Mouse (Mus musculus) MEL (cell line): ENCODE measurements around the gene Slc37a3. TPM values are rescaled to one million over a fixed set of nuclear protein-coding genes. Genes with fewer than 3 reads are reported as not detected.

Experiments used
- DNase-seq: peaks from one replicate; pipeline ENCODE4 v3.0.0; 2011; ENCODE audit warnings: low read depth, low spot score
- H3K27ac ChIP-seq: 2 replicates; pipeline ENCODE4 v1.5.1; 2012; ENCODE audit warnings: low read depth, mild to moderate bottlenecking, control low read depth, low read length, moderate library complexity; ENCODE audit not compliant: control insufficient read depth
- H3K27me3 ChIP-seq, 2 experiments: fragments of 150-350 bp in 1 of 2; sonication (generic) in 1 of 2; 2 replicates each; pipeline ENCODE4 v1.6.1; 2012; ENCODE audit warnings: low read length in 2 of 2, mild to moderate bottlenecking in 2 of 2, improper control_type of control experiment in 1 of 2, moderate library complexity in 1 of 2; ENCODE audit not compliant: insufficient read depth in 2 of 2, control insufficient read depth in 1 of 2
- H3K36me3 ChIP-seq, 2 experiments: 2 replicates each; pipeline ENCODE4 v1.6.1; 2012 to 2014; ENCODE audit warnings: low read length in 2 of 2, improper control_type of control experiment in 1 of 2, inconsistent platforms in 1 of 2, mild to moderate bottlenecking in 1 of 2; ENCODE audit not compliant: insufficient read depth in 2 of 2, control insufficient read depth in 1 of 2
- H3K4me1 ChIP-seq, 2 experiments: fragments of 150-350 bp in 1 of 2; sonication (generic) in 1 of 2; 2 replicates each; pipeline ENCODE4 v1.6.1; 2012; ENCODE audit warnings: low read length in 2 of 2, improper control_type of control experiment in 1 of 2, mild to moderate bottlenecking in 1 of 2; ENCODE audit not compliant: insufficient read depth in 2 of 2, control insufficient read depth in 1 of 2
- H3K4me3 ChIP-seq, 2 experiments: fragments of 150-350 bp in 1 of 2; sonication (generic) in 1 of 2; 2 replicates each; pipeline ENCODE4 v1.5.1; 2012; ENCODE audit warnings: low read depth in 2 of 2, low read length in 2 of 2, mild to moderate bottlenecking in 2 of 2, moderate library complexity in 2 of 2, control low read depth in 1 of 2, improper control_type of control experiment in 1 of 2; ENCODE audit not compliant: control insufficient read depth in 1 of 2, insufficient read depth in 1 of 2
- H3K79me2 ChIP-seq: 2 replicates; pipeline ENCODE4 v1.6.1; 2012; ENCODE audit warnings: mild to moderate bottlenecking, low read length, moderate library complexity; ENCODE audit not compliant: control insufficient read depth, poor library complexity, insufficient read depth
- H3K9ac ChIP-seq: 2 replicates; pipeline ENCODE4 v1.6.1; 2012; ENCODE audit warnings: low read depth, mild to moderate bottlenecking, control low read depth, low read length, moderate library complexity; ENCODE audit not compliant: control insufficient read depth, poor library complexity, severe bottlenecking
- H3K9me3 ChIP-seq: fragments of 150-350 bp; sonication (generic); replicated peaks from 2 replicates; pipeline ENCODE4 v1.6.1; 2012; ENCODE audit warnings: mild to moderate bottlenecking, low read length, improper control_type of control experiment, moderate library complexity; ENCODE audit not compliant: insufficient read depth
- CHD1 ChIP-seq: IDR thresholded peaks from 2 replicates; pipeline ENCODE4 v1.6.1; 2012; ENCODE audit warnings: low read depth, mild to moderate bottlenecking, inconsistent platforms, low read length, improper control_type of control experiment
- CTCF ChIP-seq, 3 experiments: IDR thresholded peaks in 2 of 3; conservative IDR thresholded peaks in 1 of 3; 2 replicates each; pipeline ENCODE4 v1.5.1; 2011 to 2012; ENCODE audit warnings: low read length in 3 of 3, low read depth in 2 of 3, mild to moderate bottlenecking in 2 of 3, improper control_type of control experiment in 1 of 3, inconsistent platforms in 1 of 3, mixed read lengths in 1 of 3, moderate library complexity in 1 of 3; ENCODE audit not compliant: control insufficient read depth in 1 of 3, insufficient read depth in 1 of 3, poor library complexity in 1 of 3, severe bottlenecking in 1 of 3
- E2F4 ChIP-seq: IDR thresholded peaks from 2 replicates; pipeline ENCODE4 v1.6.1; 2011; ENCODE audit warnings: low read depth, low read length, improper control_type of control experiment, borderline replicate concordance
- EP300 ChIP-seq, 2 experiments: IDR thresholded peaks; 2 replicates each; pipeline ENCODE4 v1.6.1; 2011; ENCODE audit warnings: improper control_type of control experiment in 2 of 2, low read length in 2 of 2, low read depth in 1 of 2, mild to moderate bottlenecking in 1 of 2
- GABPA ChIP-seq: IDR thresholded peaks from 2 replicates; pipeline ENCODE4 v1.6.1; 2012; ENCODE audit warnings: low read depth, mild to moderate bottlenecking, inconsistent platforms, low read length, improper control_type of control experiment, moderate library complexity
- HCFC1 ChIP-seq: IDR thresholded peaks from 2 replicates; pipeline ENCODE4 v1.6.1; 2012; ENCODE audit warnings: low read depth, mild to moderate bottlenecking, inconsistent platforms, low read length, improper control_type of control experiment, moderate library complexity
- JUND ChIP-seq: IDR thresholded peaks from 2 replicates; pipeline ENCODE4 v1.6.1; 2011; ENCODE audit warnings: low read depth, mild to moderate bottlenecking, improper control_type of control experiment, low read length
- MAFK ChIP-seq: IDR thresholded peaks from 2 replicates; pipeline ENCODE4 v1.6.1; 2011; ENCODE audit warnings: low read depth, mild to moderate bottlenecking, low read length, improper control_type of control experiment, borderline replicate concordance
- MAX ChIP-seq: IDR thresholded peaks from 2 replicates; pipeline ENCODE4 v1.6.1; 2011; ENCODE audit warnings: low read length, improper control_type of control experiment
- MAZ ChIP-seq: IDR thresholded peaks from 2 replicates; pipeline ENCODE4 v1.6.1; 2012; ENCODE audit warnings: low read depth, mild to moderate bottlenecking, inconsistent platforms, low read length, improper control_type of control experiment
- NELFE ChIP-seq: IDR thresholded peaks from 2 replicates; pipeline ENCODE4 v1.6.1; 2011; ENCODE audit warnings: low read depth, low read length, improper control_type of control experiment
- POLR2A ChIP-seq, 2 experiments: IDR thresholded peaks; 2 replicates each; pipeline ENCODE4 v1.6.1; 2011 to 2012; ENCODE audit warnings: low read length in 2 of 2, mild to moderate bottlenecking in 2 of 2, control low read depth in 1 of 2, improper control_type of control experiment in 1 of 2, low read depth in 1 of 2, moderate library complexity in 1 of 2; ENCODE audit not compliant: control insufficient read depth in 1 of 2, insufficient read depth in 1 of 2, poor library complexity in 1 of 2
- RAD21 ChIP-seq: IDR thresholded peaks from 2 replicates; pipeline ENCODE4 v1.6.1; 2011; ENCODE audit warnings: mild to moderate bottlenecking, low read depth, low read length, improper control_type of control experiment
- SIN3A ChIP-seq: IDR thresholded peaks from 2 replicates; pipeline ENCODE4 v1.6.1; 2012; ENCODE audit warnings: low read length, improper control_type of control experiment, inconsistent platforms
- TBP ChIP-seq: IDR thresholded peaks from 2 replicates; pipeline ENCODE4 v1.8.0; 2011; ENCODE audit warnings: low read depth, low read length, improper control_type of control experiment
- TCF12 ChIP-seq: IDR thresholded peaks from 2 replicates; pipeline ENCODE4 v1.6.1; 2014; ENCODE audit warnings: low read depth, mild to moderate bottlenecking, inconsistent platforms, low read length, improper control_type of control experiment, moderate library complexity
- UBTF ChIP-seq: IDR thresholded peaks from 2 replicates; pipeline ENCODE4 v1.6.1; 2012; ENCODE audit warnings: low read depth, mild to moderate bottlenecking, inconsistent platforms, low read length, improper control_type of control experiment, moderate library complexity, borderline replicate concordance; ENCODE audit not compliant: insufficient read depth
- USF1 ChIP-seq: IDR thresholded peaks from 2 replicates; pipeline ENCODE4 v1.6.1; 2014; ENCODE audit warnings: low read depth, mild to moderate bottlenecking, inconsistent platforms, low read length, improper control_type of control experiment, moderate library complexity
- ZC3H11A ChIP-seq: IDR thresholded peaks from 2 replicates; pipeline ENCODE4 v1.6.1; 2012; ENCODE audit warnings: low read depth, mild to moderate bottlenecking, inconsistent platforms, low read length, improper control_type of control experiment
- polyA plus RNA-seq, 2 experiments: library from polyadenylated mRNA; stranded (reverse) in 1 of 2; unstranded in 1 of 2; fragments of >175 nt in 1 of 2; fragments of >200 nt in 1 of 2; gene quantifications; 2 replicates each; pipeline versions ENCODE4 v1.2.1 to v1.2.4; 2012; ENCODE audit warnings: low replicate concordance in 2 of 2, low read depth in 1 of 2; ENCODE audit not compliant: insufficient read length in 2 of 2, insufficient read depth in 1 of 2, missing spikeins in 1 of 2
- total RNA-seq: library from RNA; depleted of rRNA; stranded (reverse); fragments of 300-350 nt; gene quantifications from 2 replicates; pipeline ENCODE4 v1.2.3, GENCODE M21; 2012

The Slc37a3 gene
- total and polyA plus RNA-seq, 3 experiments = 4.9 to 12.0 TPM; not detected in 1

- TF ChIP-seq CHD1 = no peak
- no peak for TF ChIP-seq RAD21
- TF ChIP-seq TCF12 = no peak
- TF ChIP-seq MAX = no peak
- no peak for TF ChIP-seq POLR2A (IDR thresholded peaks at IDR 0.05; ENCODE audit: control insufficient read depth in 1 of 2, insufficient read depth in 1 of 2, low read depth in 1 of 2, low read length in 2 of 2, poor library complexity in 1 of 2)
- no peak for TF ChIP-seq E2F4
- no peak for TF ChIP-seq ZC3H11A
- TF ChIP-seq GABPA = no peak
- no peak for TF ChIP-seq EP300 (IDR thresholded peaks at IDR 0.05; ENCODE audit: low read depth in 1 of 2, low read length in 2 of 2)
- no peak for TF ChIP-seq UBTF
- TF ChIP-seq MAFK = no peak
- no peak for TF ChIP-seq USF1
- no peak for TF ChIP-seq TBP
- TF ChIP-seq CTCF (IDR thresholded peaks at IDR 0.05 in 2 of 3, conservative IDR thresholded peaks at IDR 0.05 in 1 of 3; ENCODE audit: control insufficient read depth in 1 of 3, insufficient read depth in 1 of 3, low read depth in 2 of 3, low read length in 3 of 3, poor library complexity in 1 of 3, severe bottlenecking in 1 of 3) = no peak
- TF ChIP-seq MAZ = no peak
- no peak for TF ChIP-seq NELFE
Observed at GRCm38 (mm10) chr6:39331998-39332700, 45.3 kb downstream of the Slc37a3 start.

GRCm38 (mm10) chr6:39330981-39331380, 46.5 kb downstream of the Slc37a3 start:
- no peaks in the 10 kb centered on the region for H3K79me2 ChIP-seq
- no peaks in the 10 kb centered on the region for H3K9me3 ChIP-seq
- DNase-seq = no peak
- H3K4me3 ChIP-seq = no peak overlapping the region
- no peak overlapping the region for H3K27ac ChIP-seq
- no peaks in the 10 kb centered on the region for H3K4me1 ChIP-seq
- no peak for TF ChIP-seq MAZ
- no peak for TF ChIP-seq JUND
- no peak for TF ChIP-seq SIN3A
- no peak for TF ChIP-seq HCFC1
- no peaks in the 10 kb centered on the region; a peak in 1 of 4 replicates for H3K36me3 ChIP-seq
- H3K9ac ChIP-seq = no peak overlapping the region
- no peaks in the 10 kb centered on the region for H3K27me3 ChIP-seq

More at GRCm38 (mm10) chr6:39331998-39332700, 45.3 kb downstream of the Slc37a3 start:
- Histone ChIP-seq H3K4me3 (no peak overlapping the region), H3K9me3 (no peaks in the 10 kb centered on the region), H3K27ac (no peak overlapping the region), H3K4me1 (no peaks in the 10 kb centered on the region), H3K36me3 (no peaks in the 10 kb centered on the region; a peak in 1 of 4 replicates), H3K79me2 (no peaks in the 10 kb centered on the region), H3K27me3 (no peaks in the 10 kb centered on the region), H3K9ac (no peak overlapping the region)
- DNase-seq = no peak
